Mouse (Mus musculus) CH12.LX (cell line): Measurements from ENCODE around the gene Gh. TPM values are rescaled to one million over a fixed set of nuclear protein-coding genes. Genes with fewer than 3 reads are reported as not detected.

Experiments used
- DNase-seq: peaks from one replicate; pipeline ENCODE4 v3.0.0-alpha.2; 2013; ENCODE audit errors: extremely low read depth
- H3K27ac ChIP-seq: 2 replicates; pipeline ENCODE4 v1.5.1; 2012; ENCODE audit warnings: low read depth, mild to moderate bottlenecking, control low read depth, moderate library complexity; ENCODE audit not compliant: insufficient read depth
- H3K27me3 ChIP-seq: replicated peaks from 2 replicates; pipeline ENCODE3; 2012; ENCODE audit warnings: inconsistent platforms
- H3K36me3 ChIP-seq, 2 experiments: replicated peaks in 1 of 2; 2 replicates each; pipeline versions ENCODE3 to v1.6.1; 2012; ENCODE audit warnings: inconsistent platforms in 1 of 2, low read length in 1 of 2, mild to moderate bottlenecking in 1 of 2, mixed read lengths in 1 of 2, moderate library complexity in 1 of 2; ENCODE audit not compliant: control insufficient read depth in 1 of 2, insufficient read depth in 1 of 2
- H3K4me1 ChIP-seq, 2 experiments: 2 replicates each; pipeline ENCODE4 v1.6.1; 2012; ENCODE audit warnings: inconsistent platforms in 1 of 2, moderate library complexity in 1 of 2; ENCODE audit not compliant: insufficient read depth in 2 of 2, control insufficient read depth in 1 of 2
- H3K4me2 ChIP-seq: 2 replicates; pipeline ENCODE4 v1.6.1; 2012; ENCODE audit warnings: low read depth, mild to moderate bottlenecking, control low read depth; ENCODE audit not compliant: poor library complexity, insufficient read depth, severe bottlenecking
- H3K4me3 ChIP-seq, 3 experiments: fragments of 150-350 bp in 1 of 3; sonication (generic) in 1 of 3; replicated peaks in 1 of 3; 2 replicates each; pipeline versions ENCODE3 to v1.5.1; 2011 to 2012; ENCODE audit warnings: low read depth in 2 of 3, low read length in 2 of 3, mild to moderate bottlenecking in 2 of 3, moderate library complexity in 2 of 3, control low read depth in 1 of 3, improper control_type of control experiment in 1 of 3, inconsistent platforms in 1 of 3, mixed read lengths in 1 of 3; ENCODE audit not compliant: poor library complexity in 1 of 3
- H3K79me2 ChIP-seq: replicated peaks from 2 replicates; pipeline ENCODE4 v1.6.1; 2012; ENCODE audit warnings: mild to moderate bottlenecking, moderate library complexity; ENCODE audit not compliant: control insufficient read depth, poor library complexity, insufficient read depth, severe bottlenecking; ENCODE audit errors: extremely low read depth
- H3K9ac ChIP-seq: 2 replicates; pipeline ENCODE4 v1.6.1; 2012; ENCODE audit warnings: low read depth, mild to moderate bottlenecking, control low read depth, moderate library complexity; ENCODE audit not compliant: insufficient read depth
- H3K9me3 ChIP-seq: replicated peaks from 2 replicates; pipeline ENCODE3; 2012; ENCODE audit warnings: low read length, inconsistent platforms, mixed read lengths
- CTCF ChIP-seq, 2 experiments: IDR thresholded peaks in 1 of 2; conservative IDR thresholded peaks in 1 of 2; 2 replicates each; pipeline ENCODE4 v1.5.1; 2011 to 2012; ENCODE audit warnings: low read depth in 2 of 2, low read length in 2 of 2, improper control_type of control experiment in 1 of 2, inconsistent platforms in 1 of 2, mild to moderate bottlenecking in 1 of 2, moderate library complexity in 1 of 2
- ELF1 ChIP-seq: IDR thresholded peaks from 2 replicates; pipeline ENCODE4 v1.6.1; 2014; ENCODE audit warnings: low read depth, mild to moderate bottlenecking, inconsistent platforms, low read length, improper control_type of control experiment
- EP300 ChIP-seq: IDR thresholded peaks from 2 replicates; pipeline ENCODE4 v1.6.1; 2011; ENCODE audit warnings: low read length, improper control_type of control experiment
- RAD21 ChIP-seq: IDR thresholded peaks from 2 replicates; pipeline ENCODE4 v1.6.1; 2011; ENCODE audit warnings: low read depth, mild to moderate bottlenecking, low read length, improper control_type of control experiment, moderate library complexity
- SMC3 ChIP-seq: IDR thresholded peaks from 2 replicates; pipeline ENCODE4 v1.6.1; 2011; ENCODE audit warnings: low read depth, low read length, improper control_type of control experiment
- TCF12 ChIP-seq: IDR thresholded peaks from 2 replicates; pipeline ENCODE4 v1.6.1; 2014; ENCODE audit warnings: low read depth, mild to moderate bottlenecking, inconsistent platforms, low read length, improper control_type of control experiment
- ZMIZ1 ChIP-seq: IDR thresholded peaks from 2 replicates; pipeline ENCODE4 v1.6.1; 2012; ENCODE audit warnings: low read depth, mild to moderate bottlenecking, inconsistent platforms, low read length, improper control_type of control experiment
- dilution Hi-C: fragments of 300-500 bp; cut with MboI; formaldehyde crosslinking; loops from 2 replicates; pipeline ENCODE4 v1.14.3; 2020; ENCODE audit warnings: low sequenced_read_pairs; ENCODE audit not compliant: extremely low pct_unique_long_range_greater_than_20kb, extremely low pct_ligation_motif_present
- in situ Hi-C: fragments of 300-500 bp; cut with MboI; formaldehyde crosslinking; loops from 3 replicates; pipeline ENCODE4 v1.14.3; 2019; ENCODE audit warnings: low sequenced_read_pairs, low pct_ligation_motif_present, low pct_unique_long_range_greater_than_20kb, mixed read lengths
- polyA plus RNA-seq: library from polyadenylated mRNA; unstranded; fragments of >175 nt; gene quantifications from 2 replicates; pipeline ENCODE4 v1.2.1, GENCODE M21; 2012; ENCODE audit warnings: low read depth; ENCODE audit not compliant: insufficient read length
- total RNA-seq, 2 experiments: library from RNA; depleted of rRNA; stranded (reverse); fragments of 300-350 nt in 1 of 2; fragments of >200 nt in 1 of 2; gene quantifications; 2 replicates each; pipeline ENCODE4 v1.2.3; 2012 to 2014

Gene Gh
- total and polyA plus RNA-seq, 3 experiments = 0.38 to 1.0 (median 0.68) TPM

DNA sequence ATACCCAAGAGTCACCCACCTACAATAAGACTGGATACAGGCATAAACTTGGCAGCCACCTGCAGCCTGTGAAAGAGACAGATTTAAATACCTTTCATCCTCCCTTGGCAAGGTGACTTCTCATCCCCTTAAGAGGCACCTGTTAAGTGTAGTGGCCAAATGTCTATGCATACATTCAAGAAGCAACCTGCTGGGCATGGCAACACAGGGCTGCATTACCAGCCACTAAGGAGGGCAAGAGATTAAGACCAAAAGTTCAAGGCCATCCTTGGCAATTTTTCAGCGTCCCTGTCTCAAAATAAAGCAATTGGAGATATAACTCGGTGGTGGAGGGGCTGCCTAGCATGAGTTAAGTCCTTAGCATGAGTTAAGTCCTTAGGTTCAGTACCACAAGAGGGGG lies 46.9 kb downstream of the Gh start:
- Histone ChIP-seq H3K36me3 (peaks cover 63 to 76% of the 10 kb centered on the region in 2 experiments), H3K4me1 (peaks cover 3 to 54% of the 10 kb centered on the region in 2 experiments; a peak in 3 of 4 replicates)

More for the DNA sequence above, 46.9 kb downstream of the Gh start:
- Histone ChIP-seq H3K79me2 (peaks cover 53% of the 10 kb centered on the region), H3K4me2 (peak overlapping the region; percentile 81), H3K4me3 (peak overlapping the region; percentile 73 to 92 (median 78)), H3K9me3 (no peaks in the 10 kb centered on the region), H3K27ac (no peak overlapping the region), H3K27me3 (no peaks in the 10 kb centered on the region), H3K9ac (peak overlapping the region; percentile 94)
- in situ Hi-C loops = loop anchor here (5.0 kb wide), 1 partner anchor 32 kb away; no protein-coding TSS in a partner anchor
- TF ChIP-seq ELF1 (no peak), TCF12 (no peak), ZMIZ1 (no peak), RAD21 (no peak), EP300 (no peak), SMC3 (no peak), CTCF (conservative IDR thresholded peaks at IDR 0.05 in 1 of 2, IDR thresholded peaks at IDR 0.05 in 1 of 2; ENCODE audit: low read depth in 2 of 2, low read length in 2 of 2) (no peak)
- DNase-seq = no peak
- dilution Hi-C loops = no loop called here

Other genes with a start within 250 kb of the Gh start
- gene Taco1, start 235.8 kb downstream of the Gh start, total RNA-seq (2012; rRNA removed) = 35.7 and 35.8 TPM in 2 replicates
- 32.6 and 33.2 TPM in 2 replicates for gene Taco1, start 235.8 kb downstream of the Gh start, total RNA-seq (2014; rRNA removed)
- 30.8 and 32.9 TPM in 2 replicates for gene Taco1, start 235.8 kb downstream of the Gh start, polyA plus RNA-seq
- gene Map3k3, start 217.3 kb downstream of the Gh start, total RNA-seq (2012; rRNA removed) = 34.1 and 37.3 TPM in 2 replicates
- gene Map3k3, start 217.3 kb downstream of the Gh start, total RNA-seq (2014; rRNA removed) = 28.8 and 30.3 TPM in 2 replicates
- gene Map3k3, start 217.3 kb downstream of the Gh start, polyA plus RNA-seq = 26.8 and 32.3 TPM in 2 replicates
- gene Gm10840, start 141.0 kb downstream of the Gh start, total RNA-seq (2012; rRNA removed) = not detected in 2 replicates
- gene Gm10840, start 141.0 kb downstream of the Gh start, total RNA-seq (2014; rRNA removed) = not detected in 2 replicates
- not detected in 2 replicates for gene Gm10840, start 141.0 kb downstream of the Gh start, polyA plus RNA-seq
- gene Limd2, start 141.0 kb downstream of the Gh start, total RNA-seq (2012; rRNA removed) = 249 and 275 TPM in 2 replicates
- 344 and 367 TPM in 2 replicates for gene Limd2, start 141.0 kb downstream of the Gh start, total RNA-seq (2014; rRNA removed)
- gene Limd2, start 141.0 kb downstream of the Gh start, polyA plus RNA-seq = 520 and 563 TPM in 2 replicates
- gene Strada, start 99.7 kb downstream of the Gh start, total RNA-seq (2012; rRNA removed) = 36.8 and 39.4 TPM in 2 replicates
- 40.1 and 41.7 TPM in 2 replicates for gene Strada, start 99.7 kb downstream of the Gh start, total RNA-seq (2014; rRNA removed)
- gene Strada, start 99.7 kb downstream of the Gh start, polyA plus RNA-seq = 48.7 and 51.7 TPM in 2 replicates
- gene Ccdc47, start 85.5 kb downstream of the Gh start, total RNA-seq (2012; rRNA removed) = 53.2 and 66.7 TPM in 2 replicates
- gene Ccdc47, start 85.5 kb downstream of the Gh start, total RNA-seq (2014; rRNA removed) = 44.5 and 46.1 TPM in 2 replicates
- 80.8 and 94.1 TPM in 2 replicates for gene Ccdc47, start 85.5 kb downstream of the Gh start, polyA plus RNA-seq
- gene Ddx42, start 84.9 kb downstream of the Gh start, total RNA-seq (2012; rRNA removed) = 63.8 and 69.0 TPM in 2 replicates
- gene Ddx42, start 84.9 kb downstream of the Gh start, total RNA-seq (2014; rRNA removed) = 65.3 and 65.5 TPM in 2 replicates
- gene Ddx42, start 84.9 kb downstream of the Gh start, polyA plus RNA-seq = 89.1 and 94.6 TPM in 2 replicates
- 178 and 269 TPM in 2 replicates for gene Ftsj3, start 45.8 kb downstream of the Gh start, total RNA-seq (2012; rRNA removed)
- 215 and 223 TPM in 2 replicates for gene Ftsj3, start 45.8 kb downstream of the Gh start, total RNA-seq (2014; rRNA removed)
- gene Ftsj3, start 45.8 kb downstream of the Gh start, polyA plus RNA-seq = 298 and 354 TPM in 2 replicates
- gene Psmc5, start 45.7 kb downstream of the Gh start, total RNA-seq (2012; rRNA removed) = 250 and 344 TPM in 2 replicates
- gene Psmc5, start 45.7 kb downstream of the Gh start, total RNA-seq (2014; rRNA removed) = 139 and 151 TPM in 2 replicates
- 344 and 352 TPM in 2 replicates for gene Psmc5, start 45.7 kb downstream of the Gh start, polyA plus RNA-seq
- 89.4 and 94.3 TPM in 2 replicates for gene Smarcd2, start 28.9 kb downstream of the Gh start, total RNA-seq (2012; rRNA removed)
- 105 and 110 TPM in 2 replicates for gene Smarcd2, start 28.9 kb downstream of the Gh start, total RNA-seq (2014; rRNA removed)
- 103 and 116 TPM in 2 replicates for gene Smarcd2, start 28.9 kb downstream of the Gh start, polyA plus RNA-seq
- 4.2 and 5.9 TPM in 2 replicates for gene Tcam1, start 25.2 kb downstream of the Gh start, total RNA-seq (2012; rRNA removed)
- 0.68 and 0.82 TPM in 2 replicates for gene Tcam1, start 25.2 kb downstream of the Gh start, total RNA-seq (2014; rRNA removed)
- gene Tcam1, start 25.2 kb downstream of the Gh start, polyA plus RNA-seq = 0.64 and 0.99 TPM in 2 replicates
- gene Cd79b, start 12.9 kb upstream of the Gh start, total RNA-seq (2012; rRNA removed) = 503 and 527 TPM in 2 replicates
- gene Cd79b, start 12.9 kb upstream of the Gh start, total RNA-seq (2014; rRNA removed) = 636 and 689 TPM in 2 replicates
- gene Cd79b, start 12.9 kb upstream of the Gh start, polyA plus RNA-seq = 678 and 741 TPM in 2 replicates
- 0.50 and 0.64 TPM in 2 replicates for gene Scn4a, start 51.4 kb upstream of the Gh start, total RNA-seq (2012; rRNA removed)
- 0.55 and 0.57 TPM in 2 replicates for gene Scn4a, start 51.4 kb upstream of the Gh start, total RNA-seq (2014; rRNA removed)
- gene Scn4a, start 51.4 kb upstream of the Gh start, polyA plus RNA-seq = 0.97 and 1.00 TPM in 2 replicates
- 0.17 TPM in 1 of 2 replicates, not detected in the other for gene Prr29, start 63.6 kb upstream of the Gh start, total RNA-seq (2012; rRNA removed)
- not detected in 2 replicates for gene Prr29, start 63.6 kb upstream of the Gh start, total RNA-seq (2014; rRNA removed)
- 0.21 TPM in 1 of 2 replicates, not detected in the other for gene Prr29, start 63.6 kb upstream of the Gh start, polyA plus RNA-seq
- 15.3 and 27.3 TPM in 2 replicates for gene Icam2, start 86.2 kb upstream of the Gh start, total RNA-seq (2012; rRNA removed)
- 40.1 and 44.3 TPM in 2 replicates for gene Icam2, start 86.2 kb upstream of the Gh start, total RNA-seq (2014; rRNA removed)
- 23.7 and 26.7 TPM in 2 replicates for gene Icam2, start 86.2 kb upstream of the Gh start, polyA plus RNA-seq
- 15.2 and 21.7 TPM in 2 replicates for gene Ern1, start 186.0 kb upstream of the Gh start, total RNA-seq (2012; rRNA removed)
- 3.0 TPM in 2 replicates for gene Ern1, start 186.0 kb upstream of the Gh start, total RNA-seq (2014; rRNA removed)
- gene Ern1, start 186.0 kb upstream of the Gh start, polyA plus RNA-seq = 6.9 and 7.7 TPM in 2 replicates